Comparison of ENCODE assay signal across 13 mouse cellular contexts in the genomic region with DNA sequence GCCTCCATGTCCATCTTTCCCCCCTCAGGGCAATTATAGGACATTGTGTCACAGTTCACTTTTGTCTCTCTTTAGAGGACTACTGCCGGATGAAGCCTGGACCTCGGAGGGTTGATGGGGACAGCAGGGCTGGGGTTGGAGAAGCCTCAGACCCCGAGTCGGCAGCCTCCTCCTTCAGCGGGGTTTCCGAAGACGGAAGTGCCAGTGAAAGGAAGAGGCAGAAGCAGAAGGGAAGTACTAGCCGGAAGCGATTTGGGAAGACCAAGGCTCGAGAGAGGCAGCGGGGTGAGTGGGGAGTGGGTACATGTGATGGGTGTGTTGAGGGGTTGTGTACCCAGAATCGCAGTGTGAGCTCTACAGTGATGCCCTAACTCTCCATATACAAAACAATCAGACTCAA. TPM values are rescaled to one million over a fixed set of nuclear protein-coding genes. Genes with fewer than 3 reads are reported as not detected.
DNase-seq lines count a peak whose midpoint lies in the region; ATAC-seq lines count a peak whose summit lies in the region.
"Had no signal": no experiment of that assay in that cellular context is flagged by ENCODE, and none has a peak within 500 bp of the region (broad histone marks: within the 10 kb centered on the region; RNA-seq: fewer than 3 reads in every experiment).

No protein-coding gene starts in this region.

- peaks cover 45% of the 10 kb centered on the region for H3K4me1 ChIP-seq in hindbrain, embryonic 10.5 days (replicated peaks)
- H3K4me1 ChIP-seq in hindbrain, embryonic 11.5 days (replicated peaks; ENCODE audit: control insufficient read depth, insufficient read depth, low read length): peaks cover 8% of the 10 kb centered on the region; the same call in 1 of the 2 replicates
- H3K4me1 ChIP-seq in limb, embryonic 13.5 days: peaks cover 49% of the 10 kb centered on the region
- peaks cover 76% of the 10 kb centered on the region for H3K4me1 ChIP-seq in neural tube, embryonic 15.5 days

- H3K27ac ChIP-seq in hindbrain, embryonic 10.5 days: peak overlapping the region; percentile 97; the same call in 1 of the 2 replicates
- H3K27ac ChIP-seq in hindbrain, embryonic 11.5 days (ENCODE audit: low read depth, low read length): no peak overlapping the region
- no peak overlapping the region for H3K27ac ChIP-seq in limb, embryonic 13.5 days
- H3K27ac ChIP-seq in neural tube, embryonic 15.5 days (replicated peaks): peak overlapping the region; percentile 99

- H3K9me3 ChIP-seq in hindbrain, embryonic 10.5 days: no peaks in the 10 kb centered on the region
- no peaks in the 10 kb centered on the region for H3K9me3 ChIP-seq in hindbrain, embryonic 11.5 days (ENCODE audit: control insufficient read depth, low read length)
- no peaks in the 10 kb centered on the region for H3K9me3 ChIP-seq in limb, embryonic 13.5 days
- no peaks in the 10 kb centered on the region for H3K9me3 ChIP-seq in neural tube, embryonic 15.5 days (replicated peaks)

- no peak for ATAC-seq in hindbrain, embryonic 11.5 days (ENCODE audit: low FRiP score)
- no peak for ATAC-seq in limb, embryonic 13.5 days (ENCODE audit: low FRiP score, low read depth)
- no peak for ATAC-seq in neural tube, embryonic 15.5 days (ENCODE audit: low FRiP score)

- no peak overlapping the region for H3K4me2 ChIP-seq in hindbrain, embryonic 11.5 days (replicated peaks; ENCODE audit: low read depth, low read length)
- H3K4me2 ChIP-seq in limb, embryonic 13.5 days (replicated peaks): peak overlapping the region; percentile 89
- H3K4me2 ChIP-seq in neural tube, embryonic 15.5 days: peak overlapping the region; percentile 78

- WGBS in hindbrain, embryonic 10.5 days: 90% methylated on average over 12 of the region's 12 CpGs
- WGBS in hindbrain, embryonic 11.5 days: 93% methylated on average over 12 of the region's 12 CpGs
- 89% methylated on average over 12 of the region's 12 CpGs for WGBS in limb, embryonic 13.5 days
- 94% methylated on average over 12 of the region's 12 CpGs for WGBS in neural tube, embryonic 15.5 days

- peaks cover 48% of the 10 kb centered on the region for H3K27me3 ChIP-seq in hindbrain, embryonic 10.5 days (ENCODE audit: insufficient read depth, poor library complexity, severe bottlenecking)
- peaks cover 38% of the 10 kb centered on the region for H3K27me3 ChIP-seq in hindbrain, embryonic 11.5 days (ENCODE audit: control insufficient read depth, insufficient read depth, low read length)
- H3K27me3 ChIP-seq in limb, embryonic 13.5 days: peaks cover 38% of the 10 kb centered on the region
- H3K27me3 ChIP-seq in neural tube, embryonic 15.5 days (replicated peaks): peaks cover 15% of the 10 kb centered on the region

- no peak for DNase-seq in hindbrain, embryonic 10.5 days (ENCODE audit: low spot score)
- no peak for DNase-seq in hindbrain, embryonic 11.5 days (ENCODE audit: low spot score)
- DNase-seq in thymus, postnatal 4 days: peak; percentile 32
- no peak for DNase-seq in thymus, postnatal 36 days
- no peak for DNase-seq in spleen, adult 18-20 months
- DNase-seq in thymus, postnatal 25 days: no peak

- H3K9ac ChIP-seq in hindbrain, embryonic 11.5 days (ENCODE audit: low read depth, low read length): no peak overlapping the region
- H3K9ac ChIP-seq in limb, embryonic 13.5 days: 0 out of 2 replicates have a peak overlapping the region, but pooled peaks have one; percentile 31
- H3K9ac ChIP-seq in neural tube, embryonic 15.5 days (replicated peaks): peak overlapping the region; percentile 8; the same call in 1 of the 2 replicates

- H3K4me3 ChIP-seq in hindbrain, embryonic 10.5 days: no peak overlapping the region; the same call in 1 of the 2 replicates
- no peak overlapping the region for H3K4me3 ChIP-seq in hindbrain, embryonic 11.5 days (ENCODE audit: low read depth, low read length)
- 0 out of 2 replicates have a peak overlapping the region, but pooled peaks have one; percentile 3 for H3K4me3 ChIP-seq in limb, embryonic 13.5 days
- H3K4me3 ChIP-seq in neural tube, embryonic 15.5 days (replicated peaks): no peak overlapping the region

- peaks cover 7% of the 10 kb centered on the region; the same call in 1 of the 2 replicates for H3K36me3 ChIP-seq in hindbrain, embryonic 10.5 days
- H3K36me3 ChIP-seq in hindbrain, embryonic 11.5 days (ENCODE audit: control insufficient read depth, insufficient read depth, low read length): no peaks in the 10 kb centered on the region
- no peaks in the 10 kb centered on the region for H3K36me3 ChIP-seq in limb, embryonic 13.5 days
- H3K36me3 ChIP-seq in neural tube, embryonic 15.5 days: no peaks in the 10 kb centered on the region

RNA-seq across cellular contexts. Expression of gene U2af2, which starts 2.5 kb away (rescaled TPM):
- 179 and 180 TPM in 2 replicates for polyA plus RNA-seq in hindbrain, embryonic 10.5 days (2016; fragmentation: Nextera tagmentation; extraction: Ambion mirVana)
- polyA plus RNA-seq in hindbrain, embryonic 11.5 days (2014; fragmentation: Nextera tagmentation; extraction: Ambion mirVana): 161 and 162 TPM in 2 replicates
- 152 and 153 TPM in 2 replicates for polyA plus RNA-seq in limb, embryonic 13.5 days (2015; fragmentation: Nextera tagmentation; extraction: Ambion mirVana)
- polyA plus RNA-seq in neural tube, embryonic 15.5 days (2015; fragmentation: Nextera tagmentation; extraction: Ambion mirVana): 94.2 and 105 TPM in 2 replicates

RNA-seq across cellular contexts. Expression of gene Zfp580, which starts 8.1 kb away (rescaled TPM):
- 37.7 and 53.4 TPM in 2 replicates for polyA plus RNA-seq in hindbrain, embryonic 10.5 days (2016; fragmentation: Nextera tagmentation; extraction: Ambion mirVana)
- polyA plus RNA-seq in hindbrain, embryonic 11.5 days (2014; fragmentation: Nextera tagmentation; extraction: Ambion mirVana): 32.4 and 37.5 TPM in 2 replicates
- 42.1 and 42.8 TPM in 2 replicates for polyA plus RNA-seq in limb, embryonic 13.5 days (2015; fragmentation: Nextera tagmentation; extraction: Ambion mirVana)
- polyA plus RNA-seq in neural tube, embryonic 15.5 days (2015; fragmentation: Nextera tagmentation; extraction: Ambion mirVana): 90.7 and 101 TPM in 2 replicates

RNA-seq across cellular contexts. Expression of gene Epn1, which starts 20.6 kb away (rescaled TPM):
- polyA plus RNA-seq in hindbrain, embryonic 10.5 days (2016; fragmentation: Nextera tagmentation; extraction: Ambion mirVana): 61.3 and 76.8 TPM in 2 replicates
- polyA plus RNA-seq in hindbrain, embryonic 11.5 days (2014; fragmentation: Nextera tagmentation; extraction: Ambion mirVana): 54.2 and 55.3 TPM in 2 replicates
- 62.2 and 64.6 TPM in 2 replicates for polyA plus RNA-seq in limb, embryonic 13.5 days (2015; fragmentation: Nextera tagmentation; extraction: Ambion mirVana)
- polyA plus RNA-seq in neural tube, embryonic 15.5 days (2015; fragmentation: Nextera tagmentation; extraction: Ambion mirVana): 92.5 and 105 TPM in 2 replicates

RNA-seq across cellular contexts. Expression of gene Zfp784, which starts 21.2 kb away (rescaled TPM):
- 3.3 and 3.9 TPM in 2 replicates for polyA plus RNA-seq in hindbrain, embryonic 10.5 days (2016; fragmentation: Nextera tagmentation; extraction: Ambion mirVana)
- polyA plus RNA-seq in hindbrain, embryonic 11.5 days (2014; fragmentation: Nextera tagmentation; extraction: Ambion mirVana): 3.1 and 4.3 TPM in 2 replicates
- polyA plus RNA-seq in limb, embryonic 13.5 days (2015; fragmentation: Nextera tagmentation; extraction: Ambion mirVana): 7.0 and 7.8 TPM in 2 replicates
- polyA plus RNA-seq in neural tube, embryonic 15.5 days (2015; fragmentation: Nextera tagmentation; extraction: Ambion mirVana): 7.7 and 9.0 TPM in 2 replicates

RNA-seq across cellular contexts. Expression of gene 4632433K11Rik, which starts 25.5 kb away (rescaled TPM):
- polyA plus RNA-seq in hindbrain, embryonic 10.5 days (2016; fragmentation: Nextera tagmentation; extraction: Ambion mirVana): 0.34 TPM in 1 of 2 replicates, not detected in the other
- not detected in 2 replicates for polyA plus RNA-seq in hindbrain, embryonic 11.5 days (2014; fragmentation: Nextera tagmentation; extraction: Ambion mirVana)
- 0.13 TPM in 1 of 2 replicates, not detected in the other for polyA plus RNA-seq in limb, embryonic 13.5 days (2015; fragmentation: Nextera tagmentation; extraction: Ambion mirVana)
- not detected in 2 replicates for polyA plus RNA-seq in neural tube, embryonic 15.5 days (2015; fragmentation: Nextera tagmentation; extraction: Ambion mirVana)
- polyA plus RNA-seq: erythroblast, embryonic 14.5 days; heart, embryonic 16.5 days; large intestine, adult 2 months; liver, embryonic 16.5 days; neural tube, embryonic 11.5 days had no signal

Comparison
In these comparisons a context has a peak if more than half of its experiments do, and no peak if none do; other contexts are left out.
1. H3K27ac ChIP-seq: peak in hindbrain, embryonic 10.5 days (single experiment) and neural tube, embryonic 15.5 days (single experiment); none in hindbrain, embryonic 11.5 days (single experiment) and limb, embryonic 13.5 days (single experiment).